Mouse (Mus musculus) thymus, adult 18-20 months (tissue): ENCODE results near the gene Olfr644.

Experiments used
- DNase-seq, 2 experiments: peaks; one replicate each; pipeline ENCODE4 v3.0.0; 2022; ENCODE audit warnings: mixed read lengths in 2 of 2

Olfr644 gene

DNA sequence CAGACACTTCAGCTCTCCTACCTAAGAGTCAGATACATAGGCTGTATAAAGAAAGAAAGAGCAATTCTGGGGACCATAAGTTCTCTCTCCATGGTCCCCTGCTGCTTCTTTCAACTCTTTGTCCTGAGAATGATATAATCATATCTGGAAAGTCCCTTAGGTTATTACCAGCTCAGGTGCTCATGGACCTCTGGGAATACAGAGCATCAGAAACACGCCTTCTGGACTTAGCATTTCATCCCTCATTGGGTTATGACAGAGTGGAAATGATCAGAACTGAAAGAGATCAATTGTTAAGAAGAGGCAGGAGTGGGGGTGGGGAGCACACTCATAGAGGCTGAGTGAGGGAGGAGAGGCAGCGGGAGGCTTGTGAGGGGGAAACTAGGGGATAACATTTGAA lies at the start of gene Olfr644:
Olfr644 (minus strand) TSS at position 101 of the 400 bp plus-strand sequence.
- no peak for DNase-seq

DNA sequence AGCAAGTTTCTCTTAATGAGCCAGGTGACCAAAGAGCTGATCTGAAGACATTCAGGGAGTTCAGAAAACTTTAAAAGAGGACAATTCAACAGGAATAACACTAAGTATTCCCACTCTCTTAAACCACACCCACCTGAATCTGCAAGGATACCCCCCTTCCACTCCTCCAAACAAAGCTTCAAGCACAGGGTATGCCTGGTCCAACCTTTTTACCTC lies 33.0 kb upstream of the Olfr644 start, which contains the start of gene Olfr646:
Olfr646 (plus strand) TSS at position 117 of the 216 bp plus-strand sequence.
- no peak for DNase-seq

DNA sequence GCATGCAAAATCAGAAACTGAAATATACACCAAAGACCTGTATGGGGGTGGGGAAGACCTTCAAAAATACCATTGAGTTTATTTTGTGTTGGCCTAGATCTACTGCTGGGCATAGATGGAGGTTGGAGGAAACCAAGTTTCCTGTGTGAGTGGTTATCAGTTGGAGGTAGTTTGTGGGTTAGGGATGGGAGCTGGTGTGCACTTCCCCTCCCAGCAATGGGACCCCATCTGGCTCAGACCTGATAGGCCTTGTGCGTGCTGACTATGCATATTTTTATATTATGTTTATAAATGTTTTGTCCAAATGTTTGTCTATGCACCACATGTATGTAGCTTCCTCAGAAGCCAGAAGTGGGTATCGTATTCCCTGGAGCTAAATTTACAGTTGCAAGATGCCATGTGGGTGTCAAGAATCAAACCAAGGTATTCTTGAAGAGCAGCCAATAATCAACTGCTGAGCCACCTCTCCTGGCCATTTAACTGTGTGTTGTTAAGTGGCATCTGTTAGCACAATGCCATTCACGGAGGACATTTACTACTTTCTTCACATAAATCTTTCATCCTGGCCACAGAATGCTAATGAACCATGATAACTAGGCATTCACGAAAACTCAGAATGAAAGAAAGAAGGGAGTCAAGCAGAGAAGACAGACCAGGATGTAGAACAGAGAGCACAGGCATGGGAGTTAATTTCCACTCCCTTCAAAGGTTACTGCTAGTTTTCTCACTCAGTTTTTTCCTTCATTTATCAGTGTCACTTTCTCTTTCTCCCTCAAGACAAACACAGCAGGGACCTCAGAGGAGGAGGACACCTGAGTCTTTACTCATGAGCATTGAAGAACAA lies 32.5 kb upstream of the Olfr644 start:
- DNase-seq: no peak

DNA sequence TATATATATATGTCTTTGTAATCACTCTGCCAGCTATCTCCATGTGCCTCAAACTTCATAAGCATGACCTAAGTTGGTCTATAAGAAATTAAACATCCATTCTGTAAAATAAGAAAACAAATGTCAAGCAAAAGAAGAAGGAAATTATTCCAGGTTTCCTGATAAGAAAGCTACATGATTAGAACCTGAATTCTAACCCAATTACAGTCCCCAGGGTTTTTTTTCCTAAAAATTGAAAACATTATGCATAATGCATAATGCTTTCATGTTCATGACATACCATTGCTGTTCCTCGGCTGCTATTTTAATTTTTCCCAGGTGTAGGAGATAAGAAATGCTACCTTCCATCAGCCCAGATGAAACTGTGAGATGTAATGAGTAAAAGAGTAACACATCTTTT lies 13.7 kb upstream of the Olfr644 start, which contains the start of gene Olfr645:
Olfr645 (minus strand) TSS at position 101 of the 400 bp plus-strand sequence.
- no peak for DNase-seq

DNA sequence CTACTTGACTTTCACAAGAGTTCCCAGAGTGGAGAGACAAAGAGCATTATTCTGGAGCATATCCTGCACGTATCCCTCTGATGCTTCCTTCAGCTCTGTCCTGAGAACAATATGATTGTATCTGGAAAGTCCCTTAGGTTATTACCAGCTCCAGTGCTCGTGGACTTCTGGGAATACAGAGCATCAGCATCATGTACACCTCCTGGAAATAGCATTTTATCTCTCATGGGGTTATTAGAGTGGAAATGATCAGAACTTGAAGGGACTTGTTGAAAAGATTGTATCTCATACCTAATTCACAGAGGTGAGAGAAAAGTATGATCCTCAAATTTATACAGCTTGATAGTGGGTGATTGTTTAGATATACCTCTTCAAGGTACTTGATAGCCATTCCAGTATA lies 10.3 kb downstream of the Olfr644 start, which contains the start of gene 4930516K23Rik:
4930516K23Rik (minus strand) TSS at position 101 of the 400 bp plus-strand sequence.
- no peak for DNase-seq

DNA sequence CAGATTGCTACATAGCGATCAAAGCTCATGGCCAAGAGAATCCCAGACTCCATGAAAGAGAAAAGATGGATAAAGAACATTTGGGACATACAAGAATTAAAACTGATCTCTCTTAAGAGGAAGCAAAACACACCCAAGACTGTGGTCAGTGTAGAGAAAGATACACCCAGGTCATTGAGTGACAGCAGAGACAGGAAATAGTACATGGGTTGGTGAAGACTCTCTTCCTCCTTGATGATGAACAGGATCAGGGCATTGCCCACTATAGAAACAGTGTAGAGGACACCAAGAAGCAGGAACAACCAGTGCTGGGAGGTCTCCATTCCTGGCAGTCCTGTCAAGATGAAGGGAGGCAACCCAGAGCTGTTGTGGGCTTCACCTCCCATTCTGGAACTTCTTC lies 12.5 kb downstream of the Olfr644 start:
- no peak for DNase-seq

DNA sequence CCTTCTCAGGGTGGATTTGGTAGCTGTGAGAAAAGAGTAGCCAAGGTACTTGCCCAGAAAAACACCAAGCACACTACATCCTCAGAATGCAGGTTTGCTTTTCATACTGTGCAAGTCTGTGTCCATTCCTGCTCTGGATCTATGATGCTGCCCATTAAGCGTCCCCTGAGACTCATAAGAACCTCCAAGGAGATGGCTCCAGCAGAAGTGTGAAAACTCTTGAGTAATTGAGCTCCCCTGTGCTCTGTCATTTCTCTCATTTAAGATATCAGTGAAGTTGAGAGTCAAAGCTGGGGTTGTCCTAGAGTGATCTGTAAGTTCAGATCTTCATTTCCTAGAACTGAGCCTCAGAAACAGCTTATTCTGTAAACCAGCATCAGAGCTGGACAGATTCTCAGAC lies 19.1 kb downstream of the Olfr644 start, which contains the start of gene Olfr642:
Olfr642 (minus strand) TSS at position 101 of the 400 bp plus-strand sequence.
- DNase-seq: no peak

DNA sequence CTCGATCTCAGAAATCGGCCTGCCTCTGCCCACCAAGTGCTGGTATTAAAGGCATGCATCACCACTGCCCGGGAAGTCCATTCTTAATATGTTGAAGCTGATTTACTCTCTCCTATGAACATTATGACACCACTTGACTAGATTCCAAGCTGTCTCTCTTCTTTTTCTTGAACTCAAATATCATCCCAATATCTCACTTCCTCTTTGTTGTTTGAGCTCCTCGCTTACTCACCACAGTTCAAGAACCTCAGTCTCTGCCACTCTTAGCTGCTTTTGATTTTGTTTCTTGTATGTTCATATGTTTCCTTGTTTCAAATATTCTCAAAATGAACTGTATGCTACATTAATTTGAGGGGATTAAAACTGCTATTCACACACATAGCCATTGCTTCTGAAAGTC lies 20.9 kb downstream of the Olfr644 start:
- DNase-seq: no peak

DNA sequence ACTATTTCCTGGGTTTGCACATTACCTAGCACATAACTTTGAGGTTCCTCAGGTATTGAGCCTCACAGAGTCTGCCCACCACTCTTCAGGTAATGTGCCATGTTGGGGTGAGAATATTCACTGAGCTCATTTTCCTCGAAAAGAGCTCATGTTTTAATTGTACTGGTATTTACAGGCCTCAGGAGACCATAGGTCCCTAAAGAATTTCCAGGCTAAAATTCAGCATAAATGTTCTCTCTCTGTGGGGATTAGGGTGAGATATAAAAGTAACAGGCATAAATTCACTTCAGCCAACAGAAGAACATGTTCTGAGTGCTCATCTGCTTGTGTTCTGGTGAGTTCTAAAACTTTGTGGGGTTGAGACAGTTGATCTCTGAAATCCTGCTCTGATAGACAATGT lies 36.5 kb downstream of the Olfr644 start, which contains the start of gene Olfr641:
Olfr641 (plus strand) TSS at position 301 of the 400 bp plus-strand sequence.
- no peak for DNase-seq

DNA sequence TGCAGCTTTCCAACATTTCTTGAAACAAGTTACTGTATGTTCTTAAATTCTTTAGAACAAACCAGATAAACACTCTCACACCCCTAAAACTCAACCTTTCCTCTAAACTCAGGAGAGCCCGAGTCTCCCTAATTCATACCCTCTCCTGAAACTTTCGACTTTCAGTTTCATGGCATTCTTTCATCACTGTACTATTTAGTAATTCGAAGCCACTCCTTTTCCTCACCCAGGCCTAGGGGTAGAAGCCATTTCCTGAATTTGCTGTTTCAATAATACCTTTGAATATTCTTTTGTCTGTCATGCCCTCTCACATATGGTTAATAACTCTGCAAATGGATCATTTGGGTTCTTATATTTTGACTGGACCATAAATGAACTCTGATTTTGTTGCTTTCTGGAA lies 44.7 kb downstream of the Olfr644 start:
- no peak for DNase-seq

DNA sequence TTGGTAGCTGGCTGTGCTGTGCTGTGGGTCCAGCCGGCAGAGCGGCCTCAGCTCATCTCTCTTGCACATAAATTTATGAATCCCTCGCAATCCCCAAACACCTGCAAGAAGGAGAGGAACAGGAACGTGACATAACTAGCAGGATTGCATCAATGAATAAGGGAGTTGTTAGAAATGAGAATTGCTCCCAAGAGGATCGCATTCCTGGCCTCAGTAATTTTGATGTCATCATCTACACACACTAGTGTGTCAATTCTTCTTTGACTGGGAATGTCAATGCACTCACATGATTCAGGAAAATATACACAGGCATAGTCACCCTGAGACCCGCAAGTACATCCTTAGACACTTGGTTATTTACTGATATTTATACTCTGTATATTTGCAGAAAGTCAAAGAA lies 46.2 kb downstream of the Olfr644 start, which contains the start of gene Olfr640:
Olfr640 (minus strand) TSS at position 101 of the 400 bp plus-strand sequence.
- DNase-seq: no peak

DNA sequence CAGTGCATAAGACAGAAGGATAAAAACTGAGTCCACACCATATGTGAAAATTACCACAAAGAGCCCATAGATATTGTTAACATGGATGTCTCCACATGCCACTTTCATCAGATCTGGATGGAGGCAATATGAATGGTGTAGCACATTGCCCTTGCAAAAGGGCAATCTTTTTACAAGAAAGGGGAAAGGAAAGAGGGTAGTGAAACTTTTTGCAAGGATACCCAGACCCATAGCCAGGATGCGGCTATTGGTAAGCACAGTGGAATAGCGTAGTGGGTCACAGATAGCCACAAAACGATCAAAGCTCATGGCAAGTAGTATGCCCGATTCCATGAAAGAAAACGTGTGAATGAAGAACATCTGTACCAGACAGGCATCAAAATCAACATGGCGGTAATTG lies 50.0 kb downstream of the Olfr644 start:
- no peak for DNase-seq

DNA sequence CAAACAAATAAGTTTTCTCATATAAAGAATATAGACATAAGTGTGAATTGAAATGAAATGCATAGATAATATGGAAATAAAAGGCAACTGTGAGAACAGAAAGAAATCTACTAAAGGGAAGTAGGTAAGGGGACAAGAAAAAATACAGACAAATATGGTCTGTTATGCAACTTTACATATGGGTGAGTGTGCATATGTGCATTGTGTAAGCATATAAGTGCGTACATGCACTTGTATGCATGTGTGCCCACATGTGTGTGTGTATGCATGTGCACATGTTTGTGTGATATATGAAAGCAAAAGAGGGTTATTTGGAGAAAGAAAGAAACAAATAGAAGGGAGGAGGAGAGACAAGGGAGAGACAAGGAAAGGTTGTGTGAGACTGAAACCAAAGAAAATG lies 52.7 kb downstream of the Olfr644 start:
- no peak for DNase-seq

DNA sequence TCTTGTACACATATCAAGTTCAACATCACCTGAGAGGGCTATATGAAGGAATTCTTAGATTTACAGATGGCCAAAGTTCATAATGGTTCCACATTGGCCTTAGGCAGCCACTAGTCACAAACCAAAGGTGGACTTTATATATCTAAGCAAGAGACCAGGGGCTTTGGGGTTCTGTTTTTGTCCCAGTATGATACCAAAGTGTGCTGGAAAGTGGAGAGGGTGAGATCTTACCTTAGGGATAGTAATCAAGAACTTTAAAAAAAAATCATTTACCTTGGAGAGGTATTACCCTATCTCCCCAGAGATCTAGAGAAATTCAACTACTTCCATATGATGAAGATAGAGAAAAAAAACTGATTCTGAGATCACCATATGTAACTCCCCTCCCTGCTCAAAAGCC lies 54.5 kb downstream of the Olfr644 start, which contains the start of gene Olfr639:
Olfr639 (minus strand) TSS at position 101 of the 400 bp plus-strand sequence.
- no peak for DNase-seq
